Mouse (Mus musculus) layer of hippocampus, postnatal 36 days (tissue): ENCODE measurements at regions not wholly inside any gene's neighbourhood (a gene's known extent, or its start where the extent isn't known, plus 50 kb on each side); places are given as distances from the start of the nearest gene placed in this dataset.
"Not testable (repeated sequence)": the region's sequence is repeated elsewhere in the genome, so short reads cannot be mapped to it uniquely, and the experiment has no call there.

Experiments
- DNase-seq, 2 experiments: peaks; one replicate each; pipeline ENCODE4 v3.0.0; 2022

- no peak for DNase-seq
These were observed 396.5 kb upstream of the Kcnh7 start for GRCm38 (mm10) chr2:63580489-63581139.

GRCm38 (mm10) chr2:63575172-63575571 lies 391.1 kb upstream of the Kcnh7 start:
- no peak for DNase-seq

- no peak for DNase-seq
These were observed 390.1 kb upstream of the Kcnh7 start for GRCm38 (mm10) chr2:63574008-63574703.

- DNase-seq, result no peak
These were observed 389.1 kb upstream of the Kcnh7 start for GRCm38 (mm10) chr2:63573015-63573807.

GRCm38 (mm10) chr2:63556858-63557419 lies 372.9 kb upstream of the Kcnh7 start:
- no peak for DNase-seq

GRCm38 (mm10) chr2:63541836-63542235 lies 357.7 kb upstream of the Kcnh7 start:
- DNase-seq, result not testable (repeated sequence)

- DNase-seq, result no peak
These were observed 334.4 kb upstream of the Kcnh7 start for GRCm38 (mm10) chr2:63518534-63518933.

GRCm38 (mm10) chr2:63513554-63514226 lies 329.6 kb upstream of the Kcnh7 start:
- no peak for DNase-seq

GRCm38 (mm10) chr2:63503939-63504338 lies 319.9 kb upstream of the Kcnh7 start:
- DNase-seq, result no peak

- DNase-seq, result no peak
These were observed 292.3 kb upstream of the Kcnh7 start for GRCm38 (mm10) chr2:63476411-63476810.

GRCm38 (mm10) chr2:63475255-63475654 lies 291.2 kb upstream of the Kcnh7 start:
- no peak for DNase-seq

GRCm38 (mm10) chr2:63473699-63474098 lies 289.6 kb upstream of the Kcnh7 start:
- peak in 1 of 2 experiments; percentile 41 for DNase-seq

- no peak for DNase-seq
These were observed 288.2 kb upstream of the Kcnh7 start for GRCm38 (mm10) chr2:63472248-63472647.

GRCm38 (mm10) chr2:63459112-63459511 lies 275.0 kb upstream of the Kcnh7 start:
- DNase-seq, result no peak

GRCm38 (mm10) chr2:63454263-63455011 lies 270.4 kb upstream of the Kcnh7 start:
- DNase-seq, result peak; percentile 21 to 34

GRCm38 (mm10) chr2:63452891-63453290 lies 268.8 kb upstream of the Kcnh7 start:
- DNase-seq, result peak; percentile 40 to 47

- DNase-seq, result no peak
These were observed 268.1 kb upstream of the Kcnh7 start for GRCm38 (mm10) chr2:63452164-63452563.

- DNase-seq, result no peak
These were observed 250.2 kb upstream of the Kcnh7 start for GRCm38 (mm10) chr2:63434327-63434726.

GRCm38 (mm10) chr2:63405405-63405804 lies 221.3 kb upstream of the Kcnh7 start:
- DNase-seq, result no peak
